Mouse (Mus musculus) kidney, postnatal 4 days (tissue): ENCODE measurements around the gene Fam89b.

Source experiments
- DNase-seq, 2 experiments: peaks; one replicate each; pipeline ENCODE4 v3.0.0; 2021; ENCODE audit warnings: mixed read lengths in 2 of 2

The Fam89b gene

DNA sequence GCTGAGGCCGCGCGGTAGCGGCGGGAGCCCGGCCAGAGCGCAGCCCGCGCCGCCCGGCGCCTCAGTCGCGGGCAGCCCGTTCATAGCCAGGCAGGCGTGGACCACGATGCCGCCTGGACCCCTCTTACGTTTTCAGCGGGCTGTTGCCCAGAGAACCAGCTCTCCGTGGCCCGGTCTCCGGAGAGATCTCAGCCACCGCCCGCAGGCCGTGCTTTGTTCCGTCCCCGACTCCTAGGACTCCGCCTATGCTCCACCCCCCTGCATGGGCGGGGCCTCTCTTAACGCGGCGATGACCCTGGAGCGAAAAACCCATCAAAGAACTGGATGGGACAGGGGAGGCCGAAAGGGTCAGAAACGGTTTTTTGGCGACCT is at the start of gene Fam89b:
Gene Fam89b (minus strand): TSS at position 210 of the 372 bp plus-strand sequence.
- peak; percentile 95 to 96 for DNase-seq

DNA sequence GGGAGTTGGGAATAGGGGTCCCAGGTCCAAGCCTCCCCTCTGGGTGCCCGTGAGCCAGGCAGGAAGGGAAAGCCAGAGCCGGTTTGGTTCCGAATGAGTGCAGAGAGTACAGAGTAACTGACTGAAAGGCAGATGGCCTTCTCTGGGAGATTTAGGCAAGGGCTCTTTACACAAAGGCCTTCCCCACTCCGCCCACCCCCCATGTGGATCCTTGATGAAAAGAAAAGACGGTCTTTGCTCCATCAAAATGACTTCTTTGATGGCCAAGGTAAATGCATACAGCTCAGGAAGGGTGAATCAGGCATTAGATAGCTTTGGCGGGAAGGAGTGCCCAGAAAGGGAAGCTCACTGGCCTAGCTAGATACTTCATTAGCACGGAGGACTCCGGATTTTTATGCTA is 48.9 kb upstream of the Fam89b start:
- no peak for DNase-seq

DNA sequence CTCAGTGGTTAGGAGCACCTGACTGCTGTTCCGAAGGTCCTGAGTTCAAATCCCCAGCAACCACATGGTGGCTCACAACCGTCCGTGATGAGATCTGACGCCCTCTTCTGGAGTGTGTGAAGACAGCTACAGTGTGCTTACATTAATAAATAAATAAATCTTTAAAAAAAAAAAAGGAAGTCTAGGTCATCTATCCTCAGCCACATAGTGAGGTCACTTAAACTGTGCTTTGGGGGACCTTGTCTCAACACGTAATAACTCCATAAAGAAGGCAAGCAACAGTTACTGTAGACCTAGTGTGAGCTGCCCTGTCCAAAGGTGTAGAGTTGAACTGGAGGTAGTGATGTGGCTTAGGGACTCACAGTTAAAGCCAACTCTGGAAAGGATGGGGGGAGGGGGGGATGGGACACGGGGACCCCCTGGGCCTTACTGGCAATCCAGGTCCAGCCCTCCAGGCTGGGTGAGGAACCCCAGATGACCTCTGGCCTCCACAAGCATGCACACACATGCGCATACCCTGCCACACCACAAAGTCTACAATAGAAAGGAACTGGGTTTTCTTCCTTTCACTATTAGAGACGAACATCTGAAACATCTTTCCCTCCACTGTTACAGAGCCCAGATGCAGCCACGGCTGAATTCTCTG is 48.1 kb upstream of the Fam89b start:
- DNase-seq: no peak

DNA sequence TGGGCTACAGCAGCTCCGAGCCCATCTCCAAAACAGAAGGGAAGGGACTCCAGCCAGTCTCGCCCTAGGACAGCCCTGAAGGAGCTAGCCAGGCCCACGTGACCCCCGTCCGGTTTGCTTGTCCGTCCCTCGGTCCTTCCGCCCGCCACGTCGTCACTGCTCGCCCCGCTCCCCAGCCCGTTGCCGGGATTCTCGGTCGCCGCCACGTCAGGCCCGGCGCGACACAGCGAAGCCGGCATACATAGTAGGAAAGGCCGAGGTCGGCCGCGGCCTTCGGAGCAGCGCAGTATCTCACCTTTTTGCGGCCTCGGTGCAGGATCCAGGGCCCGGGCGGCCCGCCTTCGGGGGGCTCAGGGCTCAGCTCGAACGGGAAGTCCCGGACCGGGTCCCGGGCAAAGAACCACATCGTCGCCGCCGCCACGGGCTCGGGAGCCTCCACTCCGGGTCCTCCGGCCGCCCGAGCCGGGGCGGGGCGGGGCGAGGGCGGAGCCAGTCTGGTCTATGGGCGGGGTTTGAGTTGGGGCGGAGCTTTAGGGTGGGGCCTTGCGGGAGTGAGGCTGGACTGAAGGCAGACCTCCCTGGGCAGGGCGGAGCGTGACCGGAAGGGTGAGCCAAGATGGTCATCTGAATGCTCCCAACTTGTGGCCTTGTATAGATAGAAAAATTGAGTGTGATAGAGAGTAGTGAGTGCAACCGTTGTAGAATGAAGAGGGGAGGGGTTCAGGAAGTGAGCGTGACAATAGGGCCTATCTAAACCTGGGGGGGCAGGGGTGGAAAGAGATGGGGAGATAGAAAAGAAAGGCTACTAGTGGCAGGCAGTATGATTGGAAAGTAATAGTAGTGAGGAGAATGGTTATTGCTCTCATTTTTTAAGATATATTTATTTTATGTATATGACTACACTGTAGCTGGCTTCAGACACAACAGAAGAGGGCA is 41.7 kb upstream of the Fam89b start, which contains the start of gene Scyl1:
Gene Scyl1 (minus strand): TSS at position 495 of the 936 bp plus-strand sequence.
- DNase-seq: peak; percentile 98

DNA sequence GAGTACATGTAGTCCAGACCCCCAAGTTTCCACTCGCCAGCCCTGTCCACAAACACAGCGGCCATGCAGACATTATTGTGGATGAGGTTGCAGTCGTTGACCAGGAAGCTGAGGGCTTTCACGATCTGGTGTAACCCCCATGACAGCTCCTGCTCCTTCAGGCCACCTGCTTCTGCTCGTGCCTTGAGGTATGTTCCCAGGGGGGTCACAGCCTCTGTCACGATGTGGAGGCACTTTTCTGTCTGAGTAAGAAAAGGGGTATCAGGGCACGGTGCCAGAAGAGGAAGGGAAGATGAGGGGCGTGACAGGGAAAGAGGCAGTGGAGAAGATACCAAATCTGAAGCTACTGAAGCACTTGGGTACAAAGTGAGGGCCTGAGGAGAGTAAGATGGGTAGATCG is 40.9 kb upstream of the Fam89b start:
- no peak for DNase-seq

DNA sequence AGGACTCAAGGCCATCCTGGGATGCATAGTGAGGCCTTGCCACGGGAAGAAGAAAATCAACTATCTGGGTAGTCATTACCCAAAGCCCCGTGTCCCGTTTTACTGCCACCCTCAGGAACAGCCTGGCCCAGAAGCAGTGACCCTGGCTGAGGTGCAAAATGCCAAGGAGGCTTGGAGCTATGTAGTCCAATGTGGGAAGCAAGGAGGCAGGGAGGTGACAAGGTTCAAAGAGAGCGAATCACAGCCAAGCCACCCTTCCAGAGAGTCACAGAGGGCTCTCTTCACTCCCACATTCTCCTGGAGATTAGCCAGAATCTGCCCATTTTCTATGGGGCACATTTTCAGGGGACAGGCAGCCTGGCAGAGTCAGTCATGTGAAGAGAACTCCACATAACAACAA is 37.8 kb upstream of the Fam89b start:
- no peak for DNase-seq

DNA sequence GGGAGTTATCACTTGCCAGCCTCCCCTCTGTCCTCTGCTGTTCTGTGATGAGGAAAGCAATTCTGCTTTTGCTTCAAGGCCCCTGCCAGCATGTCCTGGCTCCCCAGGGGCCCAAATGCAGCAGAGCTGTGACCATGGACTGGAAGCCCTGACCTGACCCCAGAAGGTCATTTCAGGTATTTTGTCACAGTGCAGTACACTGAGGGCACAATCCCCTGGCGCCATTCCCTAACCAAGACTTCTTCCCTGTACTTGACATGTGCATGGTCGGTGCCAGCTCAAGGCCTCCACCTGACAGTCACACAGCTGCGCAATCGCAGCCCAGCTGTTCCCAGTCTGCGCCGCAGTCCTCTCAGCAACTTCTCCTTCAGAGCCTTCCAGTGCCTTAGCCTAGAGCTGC is 33.7 kb upstream of the Fam89b start:
- no peak for DNase-seq

DNA sequence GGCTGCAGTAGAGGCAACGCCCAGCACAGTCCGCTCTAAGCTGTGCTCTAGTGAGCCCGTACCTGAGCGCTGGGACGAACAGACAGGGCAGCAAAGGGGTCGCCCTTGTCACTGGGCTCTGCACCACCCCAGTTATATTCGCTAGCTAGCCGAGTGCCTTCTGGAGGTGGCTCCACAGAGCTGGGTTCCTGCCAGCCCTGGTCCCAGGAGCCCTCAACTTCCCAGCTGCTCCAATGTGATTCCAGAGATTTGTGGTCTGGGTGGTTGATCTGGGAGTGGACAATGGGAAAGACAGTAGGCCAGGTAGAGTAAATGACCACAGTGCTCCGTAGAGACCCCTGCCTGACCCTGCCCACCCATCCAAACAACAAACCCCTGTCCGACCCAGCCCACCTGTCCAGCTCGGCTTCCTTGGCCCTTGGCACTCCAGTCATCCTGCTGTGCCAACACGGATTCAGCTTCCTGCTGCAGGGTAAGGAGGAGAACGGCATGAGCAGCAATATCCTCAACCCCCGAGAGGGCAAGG is 29.5 kb upstream of the Fam89b start:
- no peak for DNase-seq

DNA sequence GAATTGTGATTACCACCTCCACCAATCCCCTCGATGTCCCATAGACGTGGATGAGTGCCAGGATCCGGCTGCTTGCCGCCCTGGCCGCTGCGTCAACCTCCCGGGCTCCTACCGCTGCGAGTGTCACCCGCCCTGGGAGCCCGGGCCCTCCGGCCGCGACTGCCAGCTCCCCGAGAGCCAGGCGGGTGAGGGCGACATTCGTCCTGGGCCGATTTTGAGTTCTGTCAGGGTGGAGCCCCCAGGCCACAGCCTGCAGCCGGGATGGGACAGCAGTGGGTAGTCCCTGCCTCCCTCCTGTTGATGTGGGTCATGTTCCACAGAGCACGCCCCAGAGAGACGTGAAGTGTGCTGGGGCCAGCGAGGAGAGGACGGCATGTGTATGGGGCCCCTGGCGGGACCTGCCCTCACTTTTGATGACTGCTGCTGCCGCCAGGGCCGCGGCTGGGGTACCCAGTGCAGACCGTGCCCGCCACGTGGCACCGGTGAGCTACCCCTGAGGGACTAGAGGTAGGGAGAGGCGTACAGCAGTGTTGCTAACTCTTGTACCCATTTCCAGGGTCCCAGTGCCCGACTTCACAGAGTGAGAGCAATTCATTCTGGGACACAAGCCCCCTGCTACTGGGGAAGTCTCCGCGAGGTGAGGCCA is 27.7 kb upstream of the Fam89b start:
- peak in 1 of 2 experiments; percentile 52 for DNase-seq

DNA sequence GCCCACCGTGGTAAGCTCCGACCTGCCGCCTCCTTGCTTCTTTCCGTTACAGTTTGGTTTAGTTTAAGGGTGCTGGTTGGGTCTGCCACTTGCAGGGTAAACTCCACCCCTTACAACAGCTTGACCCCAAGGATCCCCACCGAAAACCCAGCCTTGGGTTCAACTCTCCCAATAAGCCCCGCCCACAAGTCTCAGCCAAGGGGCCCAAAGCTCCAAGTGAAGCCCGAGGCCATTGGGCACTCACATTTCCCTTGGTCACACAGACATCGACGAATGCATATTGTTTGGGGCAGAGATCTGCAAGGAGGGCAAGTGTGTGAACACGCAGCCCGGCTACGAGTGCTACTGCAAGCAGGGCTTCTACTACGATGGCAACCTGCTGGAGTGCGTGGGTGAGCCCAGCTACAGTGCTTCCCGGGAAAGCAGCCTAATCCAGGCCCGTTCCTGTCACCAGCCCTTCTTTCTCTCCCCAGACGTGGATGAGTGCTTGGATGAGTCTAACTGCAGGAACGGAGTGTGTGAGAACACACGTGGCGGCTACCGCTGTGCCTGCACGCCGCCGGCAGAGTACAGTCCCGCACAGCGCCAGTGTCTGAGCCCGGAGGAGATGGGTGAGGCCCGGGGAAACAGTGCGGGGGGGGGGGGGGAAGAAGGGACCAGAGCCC is 27.0 kb upstream of the Fam89b start:
- peak in 1 of 2 experiments; percentile 50 for DNase-seq

DNA sequence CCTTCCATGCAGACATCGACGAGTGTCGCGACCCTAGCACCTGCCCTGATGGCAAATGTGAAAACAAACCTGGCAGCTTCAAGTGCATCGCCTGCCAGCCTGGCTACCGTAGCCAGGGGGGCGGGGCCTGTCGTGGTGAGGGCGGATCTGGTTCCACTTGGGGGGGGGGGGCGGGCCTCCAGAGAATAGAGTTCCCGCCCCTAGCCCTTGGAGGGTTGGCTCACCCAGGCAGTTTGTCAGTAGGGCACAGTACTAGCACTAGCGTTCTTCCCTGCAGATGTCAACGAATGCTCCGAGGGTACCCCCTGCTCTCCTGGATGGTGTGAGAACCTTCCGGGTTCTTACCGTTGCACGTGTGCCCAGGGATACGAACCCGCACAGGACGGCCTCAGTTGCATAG is 22.3 kb upstream of the Fam89b start:
- peak; percentile 74 to 83 for DNase-seq

DNA sequence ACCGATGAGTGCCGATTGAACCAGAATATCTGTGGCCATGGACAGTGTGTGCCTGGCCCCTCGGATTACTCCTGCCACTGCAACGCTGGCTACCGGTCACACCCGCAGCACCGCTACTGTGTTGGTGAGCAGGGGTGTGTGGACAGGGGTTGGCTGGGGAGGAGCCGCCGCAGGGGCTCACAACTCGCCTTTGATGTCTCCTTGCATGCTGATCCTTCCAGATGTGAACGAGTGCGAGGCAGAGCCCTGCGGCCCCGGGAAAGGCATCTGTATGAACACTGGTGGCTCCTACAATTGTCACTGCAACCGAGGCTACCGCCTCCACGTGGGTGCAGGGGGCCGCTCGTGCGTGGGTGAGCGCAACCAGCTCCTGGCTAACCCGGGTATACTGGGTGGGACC is 21.5 kb upstream of the Fam89b start:
- no peak for DNase-seq

DNA sequence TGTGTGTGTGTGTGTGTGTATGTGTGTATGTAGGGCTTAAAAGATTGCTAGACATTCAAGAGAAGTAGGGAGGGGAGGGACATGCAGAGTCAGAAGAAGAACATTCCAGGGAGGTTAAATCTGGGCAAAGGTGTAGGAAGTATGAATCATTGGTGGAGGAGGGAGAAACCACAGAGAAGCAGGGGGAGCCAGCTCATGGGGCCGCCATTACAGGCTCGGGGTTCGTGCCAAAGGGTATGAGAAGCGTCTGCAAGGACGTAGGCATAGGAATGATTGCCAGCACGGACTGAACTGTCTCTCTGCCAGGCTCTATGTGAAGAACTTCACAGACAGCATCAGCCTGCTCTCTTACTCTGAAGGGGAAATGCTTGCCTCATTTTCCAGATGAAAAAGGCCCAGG is 20.0 kb upstream of the Fam89b start:
- DNase-seq: no peak

DNA sequence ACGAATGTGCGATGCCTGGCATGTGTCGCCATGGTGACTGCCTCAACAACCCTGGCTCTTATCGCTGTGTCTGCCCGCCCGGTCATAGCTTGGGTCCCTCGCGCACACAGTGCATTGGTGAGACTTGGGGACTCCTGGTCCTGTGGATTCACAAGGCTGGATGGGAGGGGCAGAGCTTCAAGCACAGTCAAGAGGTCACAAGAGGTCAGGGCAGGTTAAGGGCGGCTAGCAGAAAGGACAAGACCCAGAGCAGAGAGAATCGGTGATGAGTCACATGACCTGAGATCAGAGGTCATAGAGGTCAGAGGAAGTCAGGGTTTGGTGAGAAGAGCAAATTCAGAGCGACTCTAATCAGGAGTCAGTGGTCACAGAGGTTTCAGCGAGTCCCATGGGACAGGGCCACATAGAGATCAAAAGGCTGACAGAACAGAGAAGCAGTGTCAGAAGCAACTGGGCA is 17.5 kb upstream of the Fam89b start:
- no peak for DNase-seq

DNA sequence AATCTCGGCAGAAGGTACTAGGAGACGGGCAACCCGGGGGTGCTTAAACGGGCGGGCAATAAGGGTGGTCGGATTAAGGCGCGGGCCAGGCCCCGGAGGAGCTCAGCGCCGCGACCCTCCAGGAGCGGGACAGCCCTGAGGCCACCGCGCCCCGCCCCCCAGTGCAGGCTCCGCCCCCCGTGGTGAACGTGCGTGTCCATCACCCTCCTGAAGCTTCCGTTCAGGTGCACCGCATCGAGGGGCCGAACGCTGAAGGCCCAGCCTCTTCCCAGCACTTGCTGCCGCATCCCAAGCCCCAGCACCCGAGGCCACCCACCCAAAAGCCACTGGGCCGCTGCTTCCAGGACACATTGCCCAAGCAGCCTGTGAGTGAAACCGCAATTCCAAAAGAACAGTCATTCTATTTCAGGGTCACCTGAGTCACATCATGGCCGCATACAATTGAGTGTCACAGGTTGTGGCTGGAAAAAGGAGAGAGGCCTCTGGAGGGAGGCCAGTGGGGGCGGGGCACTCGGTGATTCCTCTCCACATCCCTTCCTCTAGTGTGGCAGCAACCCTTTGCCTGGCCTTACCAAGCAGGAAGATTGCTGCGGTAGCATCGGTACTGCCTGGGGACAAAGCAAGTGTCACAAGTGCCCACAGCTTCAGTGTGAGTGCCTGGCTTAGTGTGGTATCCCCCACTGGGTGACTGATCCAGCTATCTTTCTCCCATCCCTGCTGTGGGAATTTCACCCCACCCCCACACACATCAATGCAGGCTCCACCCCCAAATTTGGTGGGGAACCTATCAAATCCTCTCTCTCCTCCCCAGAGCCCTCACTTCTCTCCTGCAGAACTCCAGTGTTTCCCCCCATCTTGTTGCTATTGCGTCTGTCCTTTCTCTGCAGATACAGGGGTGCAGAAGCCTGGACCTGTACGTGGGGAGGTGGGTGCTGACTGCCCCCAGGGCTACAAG is 16.6 kb upstream of the Fam89b start:
- peak; percentile 72 to 77 for DNase-seq

DNA sequence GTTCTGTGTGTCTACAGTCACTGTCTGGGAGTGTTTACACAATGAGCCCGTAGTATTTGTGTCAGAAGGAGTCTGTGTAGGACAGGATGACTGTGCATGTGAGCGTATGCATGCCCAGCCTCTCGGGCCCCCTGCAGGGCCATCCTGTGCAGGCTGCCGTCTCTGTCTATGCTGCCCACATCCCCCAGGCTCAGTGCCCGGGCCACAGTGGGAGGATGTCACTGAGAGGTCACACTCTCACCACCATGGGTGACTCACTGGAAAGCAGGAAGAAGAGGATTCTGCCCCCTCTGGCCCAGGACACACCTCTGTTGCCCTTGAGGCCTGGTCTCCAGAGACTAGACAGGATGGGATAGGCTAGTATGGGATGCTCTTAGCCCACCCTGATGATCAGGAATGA is 14.1 kb upstream of the Fam89b start:
- DNase-seq: peak in 1 of 2 experiments; percentile 60

DNA sequence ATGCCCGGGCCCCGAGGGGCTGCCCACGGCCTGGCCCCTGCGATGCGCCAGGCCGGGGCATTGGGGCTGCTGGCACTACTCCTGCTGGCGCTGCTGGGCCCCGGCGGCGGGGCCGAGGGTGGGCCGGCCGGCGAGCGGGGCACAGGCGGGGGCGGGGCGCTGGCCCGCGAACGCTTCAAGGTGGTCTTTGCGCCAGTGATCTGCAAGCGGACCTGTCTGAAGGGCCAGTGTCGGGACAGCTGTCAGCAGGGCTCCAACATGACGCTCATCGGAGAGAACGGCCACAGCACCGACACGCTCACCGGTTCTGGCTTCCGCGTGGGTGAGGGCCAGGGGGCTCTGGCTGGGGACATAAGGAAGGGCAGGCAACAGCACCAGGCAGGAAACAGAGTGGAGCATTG is 12.8 kb upstream of the Fam89b start:
- DNase-seq: peak; percentile 54 to 72

DNA sequence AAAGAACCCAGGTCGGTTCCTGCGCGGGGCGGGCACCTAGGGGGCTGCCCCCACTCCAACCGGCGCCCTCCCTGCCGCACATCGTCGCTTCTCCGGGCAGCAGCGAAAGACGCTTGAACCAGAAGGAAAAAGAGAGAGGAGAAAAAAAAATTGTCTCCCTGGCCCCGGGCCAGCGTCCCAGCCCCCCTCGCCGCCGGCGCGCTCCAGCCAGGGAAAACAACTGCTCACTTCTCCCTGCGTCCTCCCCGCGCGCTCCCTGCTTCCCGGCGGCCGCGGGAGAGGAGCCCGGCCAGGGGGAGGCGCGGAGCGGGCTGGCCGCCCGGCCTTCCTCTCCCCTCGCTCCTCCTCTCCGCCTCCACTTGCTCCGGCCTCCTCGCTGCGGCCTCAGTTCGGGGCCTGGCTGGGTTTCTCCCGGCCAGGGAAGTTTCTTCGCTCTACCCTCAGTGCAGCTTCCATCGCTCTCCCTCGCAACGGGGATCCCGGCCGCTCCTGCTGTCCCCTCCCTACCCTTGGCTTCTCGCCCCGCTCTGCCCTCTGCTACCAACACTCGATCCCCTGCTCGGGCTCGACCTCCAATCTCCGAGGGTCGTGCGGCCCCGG is 12.3 kb upstream of the Fam89b start:
- DNase-seq: peak; percentile 87 to 91

DNA sequence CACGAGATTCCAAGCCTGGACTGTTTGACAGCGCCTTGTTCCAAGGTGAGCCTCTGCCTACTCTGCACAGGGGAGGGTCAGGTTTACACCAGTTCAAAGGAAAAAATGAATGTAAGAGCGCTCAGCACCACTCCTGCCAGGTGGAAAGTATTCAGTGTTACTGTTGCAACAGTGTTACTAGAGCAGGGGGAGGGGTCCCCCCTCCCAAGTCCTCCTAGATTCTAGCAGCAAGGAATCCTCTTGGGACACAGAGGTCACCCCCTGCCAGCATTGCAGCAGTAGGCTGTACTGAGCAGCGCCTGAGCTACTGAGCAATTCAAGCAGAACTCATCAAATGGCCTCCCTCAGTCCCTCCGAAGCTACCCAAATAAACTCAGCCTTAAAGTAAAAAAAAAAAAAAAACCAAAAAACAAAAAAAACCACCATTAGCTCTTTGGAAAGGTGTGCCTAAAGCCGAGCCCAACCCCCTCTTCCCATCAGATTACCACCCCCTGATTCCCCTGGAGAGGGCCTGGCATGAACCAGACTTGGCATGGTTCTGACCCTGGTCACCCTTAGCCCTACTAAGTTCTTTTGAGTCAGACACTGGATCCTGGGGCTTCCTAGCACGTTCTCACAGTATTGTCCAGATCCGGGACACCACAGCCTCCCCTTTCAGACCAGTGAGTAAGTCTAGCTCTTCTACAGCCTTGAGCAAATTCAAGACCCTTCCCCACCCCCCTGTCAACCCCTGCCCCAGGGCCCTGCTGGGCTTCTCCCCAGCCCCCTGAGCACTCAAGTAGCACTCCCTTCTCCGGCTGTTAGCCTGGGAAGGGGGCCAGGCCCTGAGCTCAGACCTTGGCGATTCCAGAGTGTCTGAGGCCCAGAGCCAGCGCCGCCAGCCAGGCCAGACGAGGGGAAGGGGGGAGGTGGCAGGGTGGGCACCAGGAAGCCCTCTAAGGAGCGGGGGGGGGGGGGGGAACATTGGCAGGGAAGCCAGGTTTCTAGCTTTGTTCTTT is 11.2 kb upstream of the Fam89b start, which contains the start of gene Ltbp3:
Gene Ltbp3 (plus strand): TSS at position 585 of the 998 bp plus-strand sequence.
- DNase-seq: peak; percentile 75 to 81

DNA sequence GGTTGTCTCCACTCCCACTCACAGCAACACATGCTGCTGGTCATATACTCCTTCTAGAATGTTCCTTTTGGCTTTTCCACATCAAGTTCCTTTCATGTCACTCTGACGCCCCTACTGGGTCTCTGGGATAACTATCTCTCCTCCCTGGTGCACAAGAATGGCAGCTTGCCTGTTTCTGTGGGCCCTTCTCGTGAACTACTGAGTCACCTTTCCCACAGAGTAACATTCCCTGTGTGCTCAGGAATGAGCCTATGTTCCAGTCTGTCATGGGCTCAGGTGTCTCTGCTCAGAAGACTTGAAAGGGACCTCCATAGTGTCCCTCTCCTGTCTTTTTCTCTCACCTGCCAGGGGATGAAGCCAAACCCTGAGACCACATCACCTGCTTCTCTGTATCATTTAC is 10.0 kb upstream of the Fam89b start:
- DNase-seq: no peak
